Mouse (Mus musculus): Measurements from ENCODE around the gene Olfr1277. TPM values are rescaled to one million over a fixed set of nuclear protein-coding genes. Genes with fewer than 3 reads are reported as not detected.

Olfr1277 gene
- polyA plus RNA-seq, 1 experiment from 2014 or later: not detected

Other genes with a start within 250 kb of the Olfr1277 start
- gene Gm13941, start 168.1 kb downstream of the Olfr1277 start, polyA plus RNA-seq (2015; fragmentation: Nextera tagmentation; extraction: Ambion mirVana): not detected in 2 replicates
- not detected in 2 replicates for gene Gm15130, start 121.2 kb downstream of the Olfr1277 start, polyA plus RNA-seq (2015; fragmentation: Nextera tagmentation; extraction: Ambion mirVana)
- gene 4930430A15Rik, start 44.5 kb downstream of the Olfr1277 start, polyA plus RNA-seq (2015; fragmentation: Nextera tagmentation; extraction: Ambion mirVana): not detected in 2 replicates
- not detected in 2 replicates for gene Olfr1275, start 38.8 kb downstream of the Olfr1277 start, polyA plus RNA-seq (2015; fragmentation: Nextera tagmentation; extraction: Ambion mirVana)
- gene Olfr1276, start 19.6 kb downstream of the Olfr1277 start, polyA plus RNA-seq (2015; fragmentation: Nextera tagmentation; extraction: Ambion mirVana): not detected in 2 replicates
- gene Olfr1278, start 16.0 kb upstream of the Olfr1277 start, polyA plus RNA-seq (2015; fragmentation: Nextera tagmentation; extraction: Ambion mirVana): not detected in 2 replicates
- gene Olfr1279, start 26.5 kb upstream of the Olfr1277 start, polyA plus RNA-seq (2015; fragmentation: Nextera tagmentation; extraction: Ambion mirVana): not detected in 2 replicates
- not detected in 2 replicates for gene Olfr1280, start 39.9 kb upstream of the Olfr1277 start, polyA plus RNA-seq (2015; fragmentation: Nextera tagmentation; extraction: Ambion mirVana)
- not detected in 2 replicates for gene Olfr1281, start 52.4 kb upstream of the Olfr1277 start, polyA plus RNA-seq (2015; fragmentation: Nextera tagmentation; extraction: Ambion mirVana)
- gene Olfr1282, start 62.0 kb upstream of the Olfr1277 start, polyA plus RNA-seq (2015; fragmentation: Nextera tagmentation; extraction: Ambion mirVana): not detected in 2 replicates
- not detected in 2 replicates for gene Olfr1283, start 92.7 kb upstream of the Olfr1277 start, polyA plus RNA-seq (2015; fragmentation: Nextera tagmentation; extraction: Ambion mirVana)
- not detected in 2 replicates for gene Olfr1284, start 101.4 kb upstream of the Olfr1277 start, polyA plus RNA-seq (2015; fragmentation: Nextera tagmentation; extraction: Ambion mirVana)
- not detected in 2 replicates for gene Olfr1286, start 149.0 kb upstream of the Olfr1277 start, polyA plus RNA-seq (2015; fragmentation: Nextera tagmentation; extraction: Ambion mirVana)
- gene Olfr1287, start 175.0 kb upstream of the Olfr1277 start, polyA plus RNA-seq (2015; fragmentation: Nextera tagmentation; extraction: Ambion mirVana): not detected in 2 replicates
- gene Olfr1288, start 200.0 kb upstream of the Olfr1277 start, polyA plus RNA-seq (2015; fragmentation: Nextera tagmentation; extraction: Ambion mirVana): not detected in 2 replicates
- not detected in 2 replicates for gene Olfr1289, start 206.7 kb upstream of the Olfr1277 start, polyA plus RNA-seq (2015; fragmentation: Nextera tagmentation; extraction: Ambion mirVana)
- not detected in 2 replicates for gene Olfr1290, start 219.7 kb upstream of the Olfr1277 start, polyA plus RNA-seq (2015; fragmentation: Nextera tagmentation; extraction: Ambion mirVana)
- not detected in 2 replicates for gene Olfr1291-ps1, start 223.1 kb upstream of the Olfr1277 start, polyA plus RNA-seq (2015; fragmentation: Nextera tagmentation; extraction: Ambion mirVana)